Mouse (Mus musculus) heart, adult 18-20 months (tissue): Measurements from ENCODE around the gene Zmynd10. TPM values are rescaled to one million over a fixed set of nuclear protein-coding genes. Genes with fewer than 3 reads are reported as not detected.

Source experiments
- DNase-seq, 2 experiments: peaks; one replicate each; pipeline ENCODE4 v3.0.0; 2021 to 2022; ENCODE audit warnings: mixed read lengths in 1 of 2
- long read RNA-seq, 2 experiments: library from polyadenylated mRNA; stranded (forward); transcript quantifications; one replicate each; pipeline ENCODE4 v2.0.0; 2021
- total RNA-seq, 2 experiments: library from RNA; stranded (reverse); gene quantifications; 2 replicates each; pipeline ENCODE4 v1.2.3; 2021

Gene Zmynd10
- under 1 TPM in 1 of 2 experiments, not detected in 1; 0.62 TPM for total RNA-seq
- long read RNA-seq, experiment 1 = 0 reads
- long read RNA-seq, experiment 2 = 0 reads

DNA sequence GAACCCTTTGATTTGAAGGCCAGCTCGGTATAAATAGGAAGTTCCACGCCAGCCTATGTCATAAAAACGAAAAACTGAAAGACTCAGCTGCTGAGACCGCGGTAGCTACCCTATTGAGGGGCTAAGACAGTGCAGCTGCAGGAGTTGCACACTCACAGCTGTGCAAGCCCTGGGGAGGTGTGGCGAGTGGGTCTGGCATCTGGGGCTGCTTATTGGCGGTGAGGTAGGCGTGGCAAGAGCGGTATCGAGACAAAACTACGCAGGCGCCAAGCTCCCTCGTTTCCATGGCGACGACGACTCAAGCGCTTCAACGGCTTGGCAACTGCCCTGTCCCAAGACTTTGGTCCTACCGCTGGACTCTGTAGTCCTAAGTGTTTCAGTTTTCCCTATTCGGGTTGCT, at the start of gene Zmynd10:
TSS of gene Zmynd10 (plus strand) at position 273 of the 400 bp plus-strand sequence.
- peak; percentile 89 to 93 for DNase-seq

DNA sequence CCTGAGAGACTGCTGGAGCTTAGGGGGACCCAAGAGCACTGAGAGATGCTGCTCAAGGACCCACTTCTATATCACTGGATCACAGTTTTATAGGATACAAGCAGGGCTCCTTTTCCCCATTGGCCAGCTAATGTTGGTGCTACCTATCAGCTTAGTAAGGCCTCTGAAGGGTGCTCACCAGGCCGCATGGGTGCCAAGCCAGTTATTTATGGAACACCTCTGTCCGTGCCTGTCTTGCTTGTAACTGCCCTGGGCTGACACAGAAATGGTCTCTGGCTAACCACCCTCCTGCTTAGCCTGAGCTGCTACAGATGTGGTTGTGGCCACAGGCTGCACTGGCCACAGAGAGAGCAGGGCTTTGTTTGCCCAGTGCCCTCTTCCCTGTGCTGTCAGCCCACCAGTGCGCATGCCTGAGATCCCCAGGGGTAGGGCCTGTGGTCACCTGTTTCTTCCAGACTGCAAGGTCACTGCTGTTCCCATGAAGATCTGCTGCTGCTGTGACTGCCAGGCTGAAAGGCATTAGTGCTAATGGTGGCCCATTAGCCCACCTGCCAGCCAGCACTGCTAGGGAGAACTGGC, 46.3 kb upstream of the Zmynd10 start:
- peak; percentile 17 to 33 for DNase-seq

DNA sequence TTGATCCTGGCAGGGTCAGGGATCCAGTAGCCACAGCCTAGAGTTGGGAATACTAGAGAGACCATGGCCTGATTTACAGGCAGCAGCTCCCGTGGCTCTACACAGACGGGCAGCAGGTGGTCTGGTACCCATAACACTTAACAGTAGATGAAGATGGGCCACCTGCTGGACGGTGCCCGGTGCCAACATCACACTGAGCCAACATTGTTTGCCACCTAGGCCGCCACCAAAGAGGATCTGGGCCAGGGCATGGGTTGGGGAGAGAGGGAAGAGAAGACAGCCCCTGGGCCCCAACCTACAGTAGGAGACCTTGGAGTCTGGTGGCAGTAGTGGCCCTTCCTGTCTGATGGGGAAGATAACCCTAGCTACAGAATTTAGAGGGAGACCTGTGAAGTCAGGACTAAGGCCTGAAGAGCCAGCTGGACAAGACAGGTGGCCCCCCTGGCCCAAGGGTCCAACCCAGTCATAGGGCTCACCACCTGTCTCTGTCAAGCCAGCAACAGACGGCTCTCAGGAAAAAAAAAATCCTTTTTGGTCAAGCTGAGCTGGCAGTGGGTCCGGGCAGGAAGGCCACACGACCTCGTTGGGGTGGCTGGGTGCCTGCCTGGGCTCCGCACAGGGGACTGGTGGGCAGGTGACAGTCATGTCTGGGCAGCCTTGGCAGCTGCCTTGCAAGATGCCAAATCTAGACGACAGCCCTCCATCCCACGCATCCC, 44.8 kb upstream of the Zmynd10 start:
- no peak for DNase-seq

DNA sequence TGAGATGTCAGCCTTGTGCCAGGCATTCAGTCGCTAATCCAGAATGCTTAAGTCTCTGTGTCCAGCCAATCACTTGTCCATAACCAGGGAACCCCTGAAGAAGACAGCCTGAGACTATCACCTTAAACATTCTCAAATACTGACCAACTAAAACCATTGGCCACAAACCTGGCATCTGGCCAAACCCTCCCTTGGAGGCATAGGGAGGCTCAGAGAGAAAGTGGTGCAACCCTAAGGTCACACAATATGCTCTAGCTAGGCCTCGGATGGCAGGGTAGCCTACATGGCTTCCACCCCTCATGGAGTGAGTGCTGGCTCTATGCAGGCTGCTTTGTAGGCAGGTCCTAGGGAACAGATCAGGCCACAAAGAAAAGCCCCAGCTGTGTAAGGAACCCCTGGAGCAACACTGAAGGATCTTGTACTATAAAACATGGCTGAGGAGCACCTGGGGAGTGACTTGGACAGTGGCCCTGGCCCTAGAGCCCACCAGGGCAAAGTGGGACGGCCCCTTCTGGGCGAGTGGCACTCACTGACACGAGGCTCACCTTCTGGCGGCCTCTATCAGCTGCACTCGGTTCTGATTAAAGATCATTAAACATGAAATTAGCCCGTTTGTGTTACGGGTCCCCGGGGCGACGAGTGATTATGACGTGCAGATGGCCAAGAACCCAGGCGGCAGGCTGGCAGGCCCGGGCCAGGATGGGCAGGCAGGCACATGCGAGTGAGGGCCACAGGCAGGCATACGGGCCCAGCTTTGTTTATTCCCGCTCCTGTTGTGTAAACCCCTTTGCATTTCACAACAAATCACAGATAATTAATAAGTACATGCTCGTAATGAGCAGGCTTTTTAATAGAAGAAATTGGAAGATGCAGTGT, 42.2 kb upstream of the Zmynd10 start:
- DNase-seq = no peak

DNA sequence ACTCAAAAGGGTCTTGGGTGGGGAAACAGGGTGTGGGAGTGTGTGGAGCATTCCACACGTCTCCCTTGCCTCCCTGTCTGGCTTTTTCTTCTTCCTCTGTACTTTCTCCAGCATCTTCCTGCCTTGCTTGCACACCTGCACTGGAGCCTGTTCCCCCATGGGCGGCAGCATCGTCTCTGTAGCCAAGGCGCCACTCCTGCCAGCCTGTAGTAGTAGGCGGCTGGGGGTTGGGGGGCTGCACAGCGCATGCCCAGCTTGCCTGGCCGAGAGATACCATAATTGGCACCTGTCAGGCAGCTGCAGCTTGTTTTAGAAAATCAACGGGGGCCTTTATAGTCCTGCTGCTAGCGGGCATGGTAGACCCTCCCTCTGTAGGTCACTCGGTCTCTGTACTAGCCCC, 38.8 kb upstream of the Zmynd10 start:
- no peak for DNase-seq

DNA sequence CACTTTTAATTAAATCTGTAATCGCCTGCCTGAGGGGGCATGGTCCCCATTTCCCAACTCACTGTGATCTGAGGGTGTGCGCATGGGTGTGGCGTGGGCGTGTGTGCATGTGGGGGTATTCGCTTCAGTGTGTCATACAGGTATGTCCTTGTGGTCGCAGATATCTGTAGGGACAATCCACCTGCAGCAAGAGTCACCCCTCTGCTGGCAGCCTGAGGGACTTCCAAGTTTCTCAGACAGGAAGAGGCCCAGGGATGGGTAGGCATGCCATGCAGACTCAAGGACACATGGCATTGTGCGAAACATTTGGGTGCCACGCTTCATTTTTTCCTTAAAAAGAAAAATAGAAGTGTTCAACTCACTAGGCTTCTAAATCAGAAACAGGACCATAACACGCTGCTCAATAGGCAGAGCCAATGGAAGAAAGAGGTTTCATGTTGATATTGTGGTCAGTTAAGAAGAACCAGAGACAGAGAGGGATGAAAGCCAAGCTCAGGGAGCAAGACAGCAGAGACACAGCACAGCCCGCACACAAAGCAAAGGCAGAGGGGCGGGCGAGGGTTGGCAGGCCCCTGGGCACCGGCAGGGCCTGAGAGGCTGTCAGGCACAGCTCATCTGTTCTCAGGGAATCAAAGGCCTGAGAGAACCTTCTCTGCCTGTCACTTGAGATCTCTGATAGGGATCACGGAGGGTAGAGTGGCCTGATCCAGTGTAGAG, 36.6 kb upstream of the Zmynd10 start:
- no peak for DNase-seq

DNA sequence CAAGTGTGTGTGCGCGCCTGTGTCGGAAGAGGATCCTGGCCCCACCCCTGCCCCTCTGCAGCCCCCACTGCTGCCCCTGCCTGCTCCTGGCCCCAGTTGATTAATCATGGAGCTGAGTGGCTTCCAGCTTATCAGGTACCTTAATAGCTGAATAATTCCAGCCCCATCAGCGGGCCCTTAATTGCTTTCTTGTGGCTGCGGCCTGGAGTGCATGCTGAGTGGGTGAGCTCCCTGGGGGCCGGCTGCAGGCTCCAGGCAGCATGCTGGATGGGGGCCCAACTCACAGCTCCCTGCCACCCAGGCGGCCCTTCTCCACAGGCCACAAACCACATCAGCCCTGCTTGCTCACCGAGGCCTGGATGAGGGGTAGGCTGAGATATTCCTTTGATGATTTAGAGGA, 35.7 kb upstream of the Zmynd10 start:
- DNase-seq = no peak

DNA sequence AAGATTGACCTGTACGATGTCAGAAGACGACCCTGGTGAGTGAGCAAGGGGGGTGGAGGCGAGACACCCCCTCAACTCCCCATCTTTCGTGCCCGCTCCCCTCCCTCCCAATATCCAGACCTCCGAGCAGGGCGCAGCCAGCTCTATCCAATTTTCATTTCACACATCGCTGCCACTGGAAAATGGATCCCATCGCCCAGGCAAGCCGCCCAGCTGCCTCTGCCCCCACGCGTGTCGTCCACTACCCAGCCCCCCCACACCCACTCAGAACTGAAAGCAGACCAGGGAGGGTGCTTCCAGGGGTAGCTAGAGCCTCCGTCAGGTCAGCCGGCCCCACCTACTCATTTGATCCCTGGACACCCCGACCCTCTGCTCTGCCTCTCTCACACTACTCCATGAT, 34.8 kb upstream of the Zmynd10 start:
- DNase-seq = no peak

DNA sequence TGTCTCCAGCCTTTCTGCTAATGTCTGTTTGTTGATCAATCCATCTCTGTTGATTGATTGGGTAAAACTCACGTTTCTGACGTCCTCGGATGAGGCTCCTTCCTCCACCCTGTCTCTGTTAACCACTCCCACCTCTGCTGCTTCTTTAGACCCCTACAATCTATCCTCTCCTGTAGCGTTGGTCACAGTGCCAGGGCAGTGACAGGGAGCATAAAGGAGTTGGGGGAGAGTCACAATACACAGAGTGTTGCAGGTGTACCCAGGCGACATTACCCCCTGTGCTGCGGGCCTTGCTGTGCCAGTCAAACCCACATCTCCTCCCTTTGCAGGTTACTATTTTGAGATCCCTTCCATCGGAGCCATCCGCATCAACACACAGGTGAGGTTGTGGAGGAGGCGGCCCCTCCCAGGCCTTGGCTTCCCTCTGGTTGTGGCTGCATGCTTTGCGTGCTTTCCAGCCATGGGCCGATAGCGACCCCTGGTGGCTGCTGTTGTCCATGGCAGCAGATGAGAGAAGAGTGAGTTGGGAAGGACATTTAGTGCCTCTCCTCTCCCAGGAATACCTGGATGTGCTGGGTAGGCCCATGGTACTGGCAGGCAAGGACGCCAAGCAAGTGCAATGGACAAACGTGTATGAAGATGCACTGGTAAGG, 32.7 kb upstream of the Zmynd10 start:
- peak; percentile 69 to 89 for DNase-seq

DNA sequence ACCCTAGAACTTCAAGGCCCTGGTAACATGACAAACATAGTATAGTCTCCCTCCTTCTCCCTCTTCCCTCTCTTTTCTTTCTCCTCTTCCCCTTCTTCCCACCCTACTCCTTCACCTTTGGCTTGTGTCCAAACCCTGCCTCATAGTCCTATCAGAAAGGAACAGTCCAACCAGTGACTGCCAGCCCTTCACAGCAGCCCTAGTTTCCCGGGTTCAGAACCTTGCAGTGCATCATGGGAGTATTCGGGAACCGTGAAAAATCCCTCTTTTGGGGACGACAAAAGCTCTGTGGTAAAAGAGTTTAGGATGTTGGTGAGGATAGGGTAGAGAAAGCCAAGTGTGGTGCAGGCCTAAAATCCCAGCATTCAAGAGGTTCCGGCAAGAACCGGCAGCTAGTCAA, 26.8 kb upstream of the Zmynd10 start:
- no peak for DNase-seq

DNA sequence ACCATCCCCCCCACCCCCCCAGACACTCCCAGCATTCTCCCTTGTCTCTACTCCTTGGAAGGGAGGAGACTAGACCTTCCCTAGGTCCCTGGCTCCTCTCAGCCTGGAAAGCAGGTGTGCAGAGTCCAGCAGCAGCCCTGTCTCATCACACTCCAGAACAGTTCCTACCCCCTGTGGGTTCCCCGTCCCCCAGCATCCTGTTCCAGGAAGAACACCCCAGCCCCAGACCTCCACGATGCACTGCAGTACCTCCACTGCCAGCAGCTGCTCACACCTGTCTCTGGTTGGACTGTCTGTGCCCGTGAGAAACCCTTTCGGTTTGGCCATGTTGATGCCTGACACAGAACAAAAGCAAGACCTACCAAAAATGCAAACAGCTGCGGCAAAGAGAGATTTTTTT, 25.9 kb upstream of the Zmynd10 start:
- no peak for DNase-seq

DNA sequence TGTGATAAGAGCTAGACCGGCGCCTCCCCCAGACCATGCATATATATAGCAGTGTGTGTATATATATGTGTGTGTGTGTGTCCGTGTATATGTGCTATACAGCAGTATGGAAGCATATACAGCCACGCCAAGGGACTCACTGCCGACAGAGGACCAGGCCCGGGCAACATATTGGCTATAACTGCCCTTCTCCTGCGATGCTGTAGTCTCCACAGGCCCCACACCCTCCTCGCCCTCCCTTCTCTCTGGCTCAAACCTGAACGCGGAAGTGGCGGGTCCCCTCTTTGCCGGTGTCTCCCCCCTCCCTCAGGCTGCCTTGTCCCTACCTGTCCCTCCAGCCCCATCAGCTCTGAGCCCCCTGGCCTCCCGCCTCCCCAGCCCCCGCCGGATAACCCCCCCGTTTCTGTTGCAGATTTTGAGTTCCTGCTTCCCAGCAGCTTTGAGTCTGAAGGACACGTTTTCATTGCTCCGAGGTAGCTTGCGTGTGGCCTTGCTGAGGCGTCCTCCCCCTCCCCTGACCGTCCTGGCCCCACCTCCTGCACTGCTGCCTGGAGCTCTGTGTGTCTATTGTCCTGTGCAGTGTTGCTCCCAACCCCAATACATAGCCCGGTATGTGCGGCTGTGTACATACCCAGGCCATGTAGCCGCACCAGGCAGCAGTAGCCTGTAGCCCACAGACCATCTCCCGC, 25.2 kb upstream of the Zmynd10 start:
- DNase-seq = no peak

DNA sequence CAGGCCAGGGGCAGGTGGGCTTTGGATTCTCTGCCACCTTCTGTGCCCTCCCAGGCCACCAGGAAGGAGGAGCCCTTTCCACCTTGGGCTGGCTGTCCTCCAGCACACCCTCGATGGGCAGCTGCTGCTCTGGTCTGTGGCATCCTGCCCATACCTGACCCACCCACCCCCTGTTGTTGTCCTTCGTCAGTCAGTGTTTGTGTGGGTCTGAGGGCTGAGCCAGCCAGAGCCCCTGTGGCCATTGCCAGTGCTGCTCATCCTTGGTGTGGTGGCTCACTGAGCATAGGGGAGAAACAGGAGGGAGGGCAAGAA, 24.7 kb upstream of the Zmynd10 start:
- no peak for DNase-seq

DNA sequence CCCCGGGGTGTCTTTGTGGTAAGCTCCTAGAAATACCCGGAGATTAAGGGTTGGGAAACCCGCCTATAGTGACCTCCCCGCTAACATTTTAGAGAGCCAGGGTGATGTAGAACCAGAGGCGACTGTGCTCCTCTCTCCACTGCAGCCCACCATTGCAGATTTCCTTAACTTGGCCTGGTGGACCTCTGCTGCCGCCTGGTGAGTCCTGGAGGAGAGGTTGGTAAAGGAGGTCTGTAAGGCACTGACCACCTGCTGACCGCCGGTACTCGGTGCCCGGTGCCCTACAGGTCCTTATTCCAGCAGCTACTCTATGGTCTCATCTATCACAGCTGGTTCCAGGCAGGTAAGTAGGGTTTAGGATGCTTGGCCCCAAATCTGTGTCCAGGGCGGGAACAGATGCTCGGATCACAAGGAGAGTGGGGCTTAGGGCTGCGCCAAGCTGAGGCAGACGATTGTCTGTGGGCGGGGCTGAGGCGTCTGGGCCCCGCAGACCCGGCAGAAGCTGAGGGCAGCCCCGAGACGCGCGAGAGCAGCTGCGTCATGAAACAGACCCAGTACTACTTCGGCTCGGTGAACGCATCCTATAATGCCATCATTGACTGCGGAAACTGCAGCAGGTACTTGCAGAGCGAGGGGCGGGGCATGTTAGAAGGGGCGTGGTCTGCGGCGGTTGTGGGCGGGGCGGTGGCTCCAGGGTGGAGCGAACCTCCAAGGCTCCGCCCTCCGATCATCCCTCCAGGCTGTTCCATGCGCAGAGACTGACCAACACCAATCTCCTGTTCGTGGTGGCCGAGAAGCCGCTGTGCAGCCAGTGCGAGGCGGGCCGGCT, 20.7 kb upstream of the Zmynd10 start:
- peak; percentile 43 to 55 for DNase-seq

DNA sequence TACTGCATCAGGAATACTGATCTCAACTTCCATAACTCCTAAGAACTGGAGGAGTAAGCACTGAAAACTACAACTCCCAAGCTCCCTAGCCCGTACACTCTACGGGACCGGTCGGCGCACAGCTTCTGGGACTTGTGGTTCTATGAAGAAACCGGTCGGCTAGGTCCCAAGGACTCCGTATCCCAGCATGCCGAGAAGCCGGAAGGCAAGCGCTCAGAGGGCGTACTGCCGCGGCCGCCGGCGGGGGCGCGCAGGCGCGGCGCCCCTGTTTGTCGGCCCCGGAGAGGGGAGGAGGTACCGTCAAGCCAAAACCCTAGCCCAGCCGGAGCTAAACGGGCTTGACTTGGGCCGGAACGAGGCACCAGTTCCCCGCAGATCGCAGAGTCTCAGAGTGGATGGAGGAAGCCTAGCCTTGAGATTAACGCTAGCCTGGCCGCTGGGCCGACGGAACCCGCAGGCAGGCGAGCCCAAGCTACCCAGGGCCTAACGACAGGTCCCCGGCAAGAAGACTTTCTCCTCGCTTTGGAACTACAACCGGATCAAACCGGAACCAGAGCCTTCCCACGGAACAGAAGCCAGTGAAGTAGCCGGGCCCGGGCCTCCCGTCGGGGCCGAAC, 13.2 kb upstream of the Zmynd10 start, which contains the start of gene Tmem115:
TSS of gene Tmem115 (plus strand) at position 155 of the 617 bp plus-strand sequence.
- peak; percentile 91 to 98 for DNase-seq

DNA sequence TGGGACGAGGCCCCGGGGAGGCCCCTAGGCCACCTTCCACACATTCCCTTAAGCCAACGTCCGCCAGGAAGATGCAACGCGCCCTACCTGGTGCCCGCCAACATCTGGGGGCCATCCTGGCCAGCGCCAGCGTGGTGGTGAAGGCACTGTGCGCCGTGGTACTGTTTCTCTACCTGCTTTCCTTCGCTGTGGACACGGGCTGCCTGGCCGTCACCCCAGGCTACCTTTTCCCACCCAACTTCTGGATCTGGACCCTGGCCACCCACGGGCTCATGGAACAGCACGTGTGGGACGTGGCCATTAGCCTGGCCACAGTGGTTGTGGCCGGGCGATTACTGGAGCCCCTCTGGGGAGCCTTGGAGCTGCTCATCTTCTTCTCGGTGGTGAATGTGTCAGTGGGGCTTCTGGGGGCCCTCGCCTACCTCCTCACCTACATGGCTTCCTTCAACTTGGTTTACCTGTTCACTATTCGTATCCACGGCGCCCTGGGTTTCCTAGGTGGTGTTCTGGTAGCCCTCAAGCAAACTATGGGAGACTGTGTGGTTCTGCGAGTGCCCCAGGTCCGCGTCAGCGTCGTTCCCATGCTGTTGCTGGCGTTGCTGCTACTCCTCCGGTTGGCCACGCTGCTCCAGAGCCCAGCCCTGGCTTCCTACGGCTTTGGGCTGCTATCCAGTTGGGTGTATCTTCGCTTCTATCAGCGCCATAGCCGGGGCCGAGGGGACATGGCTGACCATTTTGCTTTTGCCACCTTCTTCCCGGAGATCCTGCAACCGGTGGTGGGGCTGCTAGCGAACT, 12.5 kb upstream of the Zmynd10 start:
- DNase-seq = no peak

DNA sequence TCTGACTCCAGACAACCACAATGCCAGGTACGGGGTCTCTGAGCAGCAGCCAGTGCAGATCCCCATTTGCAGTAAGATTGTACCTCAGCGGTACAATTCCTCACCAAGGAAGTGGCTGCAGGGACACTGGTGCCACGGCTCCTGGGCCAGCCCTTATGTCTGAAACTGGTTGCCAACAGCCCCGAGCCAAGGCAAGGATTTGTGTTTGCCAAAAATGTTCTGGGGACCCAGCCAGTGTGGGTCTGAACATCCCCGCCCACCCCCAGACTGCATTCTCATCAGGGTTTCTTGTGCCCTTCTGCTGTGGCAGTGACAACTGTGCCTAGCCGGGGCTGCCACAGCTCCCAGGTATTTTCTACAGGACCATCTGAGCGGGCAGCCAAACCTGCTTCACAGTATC, 8.9 kb upstream of the Zmynd10 start:
- no peak for DNase-seq

DNA sequence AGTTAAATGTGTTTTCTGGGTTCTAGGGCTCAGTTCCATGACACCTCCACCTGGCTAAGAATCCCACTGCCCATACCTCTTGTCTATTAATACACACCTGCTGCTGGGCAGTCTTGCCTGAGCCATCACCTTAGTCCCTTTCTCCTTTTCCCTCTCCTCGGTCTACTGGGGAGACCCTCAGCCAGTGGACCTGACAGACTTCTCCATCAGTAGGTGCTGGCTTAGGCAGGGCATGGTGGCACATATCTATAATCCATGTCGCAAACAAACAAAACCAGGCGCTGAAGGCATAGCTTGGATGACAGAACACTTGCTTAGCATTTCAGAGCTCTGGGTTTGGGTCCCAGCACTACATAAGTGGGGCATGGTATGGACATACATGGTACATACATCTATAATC, 8.4 kb upstream of the Zmynd10 start:
- no peak for DNase-seq

DNA sequence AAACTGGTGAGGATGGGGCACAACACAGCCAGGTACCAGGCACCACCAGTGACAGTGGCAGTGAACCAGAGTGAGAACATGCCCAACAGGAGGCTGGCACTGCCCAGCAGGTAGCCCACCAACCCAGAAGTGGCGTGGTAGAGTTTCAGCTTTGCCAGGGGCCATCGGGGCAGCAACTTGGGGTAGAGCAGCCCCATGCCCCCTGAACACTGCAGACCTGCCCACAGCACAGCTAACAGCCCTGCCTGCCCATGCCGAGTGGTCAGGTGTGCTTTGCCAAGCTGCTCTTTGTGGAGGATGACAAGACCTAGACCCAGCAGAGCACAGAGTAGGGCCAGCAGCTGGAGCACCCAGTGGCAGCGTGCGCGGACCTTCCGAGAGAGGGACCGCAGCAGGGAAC, 7.2 kb upstream of the Zmynd10 start:
- DNase-seq = no peak
